Mouse (Mus musculus): ENCODE results near the gene Aars.

GRCm38 (mm10) chr8:111091706-111092105 lies 58.8 kb downstream of the Aars start:
- TF ChIP-seq POLR2A (IDR thresholded peaks at IDR 0.05; ENCODE audit: insufficient read depth, low read depth, low read length) (no peak), CTCF (IDR thresholded peaks at IDR 0.05; ENCODE audit: insufficient read depth, low read depth, low read length) (no peak)

All from olfactory bulb, adult 2 months (tissue).